Mouse (Mus musculus) kidney, embryonic 16.5 days (tissue): ENCODE measurements around the gene Phox2b. TPM values are rescaled to one million over a fixed set of nuclear protein-coding genes. Genes with fewer than 3 reads are reported as not detected.

ENCODE experiments used
- ATAC-seq: fragments of 200-750 bp; cut with Nextera tagmentation; 2 replicates; pipeline ENCODE4 v1.8.0; 2017; ENCODE audit warnings: moderate TSS enrichment; ENCODE audit not compliant: low FRiP score, low TSS enrichment
- H3K27ac ChIP-seq: fragments of 300-500 bp; sonication (generic); 2 replicates; pipeline ENCODE4 v1.5.1; 2014; ENCODE audit warnings: low read length
- H3K27me3 ChIP-seq: fragments of 300-500 bp; sonication (generic); 2 replicates; pipeline ENCODE4 v1.6.1; 2014; ENCODE audit warnings: low read length, control low read depth, mixed read lengths; ENCODE audit not compliant: insufficient read depth
- H3K36me3 ChIP-seq: fragments of 300-500 bp; sonication (generic); 2 replicates; pipeline ENCODE4 v1.6.1; 2014; ENCODE audit warnings: low read length, control low read depth, mixed read lengths; ENCODE audit not compliant: insufficient read depth
- H3K4me1 ChIP-seq: fragments of 300-500 bp; sonication (generic); 2 replicates; pipeline ENCODE4 v1.6.1; 2014; ENCODE audit warnings: low read length, control low read depth, mixed read lengths; ENCODE audit not compliant: insufficient read depth
- H3K4me2 ChIP-seq: fragments of 300-500 bp; sonication (generic); replicated peaks from 2 replicates; pipeline ENCODE4 v1.6.1; 2014; ENCODE audit warnings: low read depth, low read length
- H3K4me3 ChIP-seq: fragments of 300-500 bp; sonication (generic); 2 replicates; pipeline ENCODE4 v1.5.1; 2014; ENCODE audit warnings: mild to moderate bottlenecking, low read length
- H3K9ac ChIP-seq: fragments of 300-500 bp; sonication (generic); replicated peaks from 2 replicates; pipeline ENCODE4 v1.6.1; 2014; ENCODE audit warnings: low read length
- H3K9me3 ChIP-seq: fragments of 300-500 bp; sonication (generic); 2 replicates; pipeline ENCODE4 v1.6.1; 2016; ENCODE audit warnings: low read length, control low read depth
- WGBS: fragments of 180-500 bp; shearing (Covaris S2); extraction: QIAGEN DNeasy Blood & Tissue Kit; methylation state at CpG from one replicate; pipeline ENCODE4 v1.1.7; 2014; 5-methylcytosine and 5-hydroxymethylcytosine counted together
- microRNA-seq: library from miRNA; unstranded; fragments of <30 nt; microRNA quantifications from one replicate; pipeline ENCODE4, GENCODE M21; 2016
- polyA plus RNA-seq: library from polyadenylated mRNA; unstranded; fragments of >200 nt; fragmentation: Nextera tagmentation; extraction: Ambion mirVana; gene quantifications from 2 replicates; pipeline ENCODE4 v1.2.1, GENCODE M21; 2015

Gene Phox2b
- polyA plus RNA-seq, 1 experiment from 2014 or later: 0.64 TPM

- no peak overlapping the region for H3K9ac ChIP-seq
- H3K4me3 ChIP-seq: no peak overlapping the region
- no peak overlapping the region for H3K4me2 ChIP-seq
- no peak for ATAC-seq
- no peaks in the 10 kb centered on the region for H3K36me3 ChIP-seq
- H3K9me3 ChIP-seq: no peaks in the 10 kb centered on the region
- peaks cover 7% of the 10 kb centered on the region; the same call in 1 of the 2 replicates for H3K4me1 ChIP-seq
- WGBS: 6% methylated on average over 2 of the region's 2 CpGs
- H3K27me3 ChIP-seq: peaks cover 92% of the 10 kb centered on the region
- H3K27ac ChIP-seq: no peak overlapping the region
Measured at GRCm38 (mm10) chr5:67093991-67094390, 5.1 kb downstream of the Phox2b start.

DNA sequence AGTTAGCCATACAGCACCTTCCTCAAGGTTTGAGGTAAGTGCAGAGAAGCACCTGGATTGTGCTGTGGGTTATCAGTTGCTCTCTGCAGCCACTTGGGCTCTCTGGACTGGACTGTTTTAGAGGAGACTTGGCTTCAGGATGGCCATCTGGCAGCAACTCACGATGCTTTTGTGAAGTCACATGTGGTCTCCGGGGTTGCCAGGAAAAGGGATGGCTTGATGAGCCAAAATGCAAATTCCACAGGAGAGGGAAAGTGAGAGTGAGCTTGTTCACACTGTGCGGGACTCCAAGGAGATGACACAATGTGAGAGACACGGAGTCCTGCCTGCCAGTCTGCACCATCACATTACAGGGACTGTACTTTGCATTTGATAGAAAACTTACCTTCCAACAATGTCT, 7.3 kb downstream of the Phox2b start:
- Histone ChIP-seq H3K36me3 (no peaks in the 10 kb centered on the region), H3K27me3 (peaks cover 82% of the 10 kb centered on the region), H3K9ac (no peak overlapping the region), H3K27ac (no peak overlapping the region), H3K9me3 (no peaks in the 10 kb centered on the region), H3K4me1 (peaks cover 7% of the 10 kb centered on the region; the same call in 1 of the 2 replicates), H3K4me3 (no peak overlapping the region), H3K4me2 (no peak overlapping the region)
- WGBS: 16% methylated on average over 4 of the region's 4 CpGs
- ATAC-seq: no peak

DNA sequence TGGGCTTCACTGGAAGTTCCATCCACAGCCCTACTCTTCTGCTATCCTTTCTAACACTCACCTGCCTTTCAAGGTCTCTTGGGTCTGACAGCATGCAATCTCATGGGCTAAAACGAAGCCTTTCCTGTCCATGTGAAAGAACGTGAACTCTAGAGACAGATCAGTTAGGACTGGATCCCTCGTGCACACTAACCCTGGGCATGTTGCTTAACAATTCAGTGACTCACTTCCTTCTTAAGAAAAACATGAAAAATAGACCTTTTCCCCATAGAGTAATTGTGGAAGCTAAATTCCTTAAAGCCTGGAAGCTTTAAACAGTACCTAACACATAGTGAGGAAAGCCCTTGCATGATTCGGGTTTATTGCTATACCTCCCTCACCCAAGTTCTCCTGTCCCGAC, 8.2 kb downstream of the Phox2b start:
- no peak for ATAC-seq
- Histone ChIP-seq H3K9me3 (no peaks in the 10 kb centered on the region), H3K4me3 (no peak overlapping the region), H3K36me3 (no peaks in the 10 kb centered on the region), H3K9ac (no peak overlapping the region), H3K27me3 (peaks cover 74% of the 10 kb centered on the region), H3K4me2 (no peak overlapping the region), H3K27ac (no peak overlapping the region), H3K4me1 (peaks cover under 1% of the 10 kb centered on the region; the same call in 1 of the 2 replicates)
- WGBS: 65% methylated on average over 5 of the region's 5 CpGs

DNA sequence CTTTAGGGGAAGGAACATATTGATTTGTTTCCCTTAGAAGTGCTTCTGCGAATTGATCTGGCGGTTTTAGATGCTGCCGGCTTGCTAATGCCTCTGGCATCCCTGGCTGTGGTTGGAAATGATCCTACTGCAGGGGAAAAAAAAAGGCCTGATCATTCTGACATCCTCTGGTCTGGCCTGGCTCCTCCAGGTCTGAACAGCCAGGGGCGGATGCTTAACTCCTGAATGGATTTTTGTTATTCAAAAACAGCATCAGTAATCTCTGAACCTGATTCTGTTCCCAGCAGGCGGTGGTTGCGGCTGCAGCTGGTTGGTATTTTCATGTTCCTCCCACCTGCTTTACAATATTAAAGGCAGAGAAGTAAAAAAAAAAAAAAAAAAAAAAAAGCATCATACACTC, 16.0 kb downstream of the Phox2b start:
- no peak for ATAC-seq
- Histone ChIP-seq H3K4me2 (no peak overlapping the region), H3K27me3 (peaks cover 35% of the 10 kb centered on the region), H3K4me1 (no peaks in the 10 kb centered on the region), H3K9me3 (peaks cover 8% of the 10 kb centered on the region), H3K36me3 (no peaks in the 10 kb centered on the region), H3K27ac (no peak overlapping the region), H3K4me3 (no peak overlapping the region), H3K9ac (no peak overlapping the region)
- WGBS: 42% methylated on average over 6 of the region's 6 CpGs

DNA sequence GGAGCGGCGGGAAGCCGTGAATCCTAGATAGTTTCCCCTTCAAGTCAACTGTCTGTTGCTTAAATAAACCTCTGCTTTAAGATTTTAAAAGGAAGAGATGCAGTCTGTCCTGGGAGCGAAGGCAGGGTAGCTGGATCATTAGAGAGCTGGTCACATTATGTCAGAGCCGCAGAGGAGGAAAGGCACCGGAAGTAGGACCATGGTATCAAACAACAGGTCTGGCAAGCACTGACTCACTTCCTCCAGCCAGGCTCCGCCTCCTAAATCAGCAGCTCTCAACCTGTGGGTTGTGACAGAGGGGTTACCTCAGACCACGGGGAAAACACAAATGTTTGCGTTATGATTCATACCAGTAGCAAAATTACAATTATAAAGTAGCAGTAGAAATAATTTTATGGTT, 35.5 kb downstream of the Phox2b start:
- 75% methylated on average over 9 of the region's 9 CpGs for WGBS
- no peaks in the 10 kb centered on the region for H3K4me1 ChIP-seq

GRCm38 (mm10) chr5:67060519-67060918, 38.6 kb downstream of the Phox2b start:
- no peaks in the 10 kb centered on the region for H3K36me3 ChIP-seq
- no peak overlapping the region for H3K4me3 ChIP-seq
- no peak overlapping the region for H3K9ac ChIP-seq
- WGBS: 49% methylated on average over 3 of the region's 4 CpGs
- no peaks in the 10 kb centered on the region for H3K27me3 ChIP-seq
- ATAC-seq: no peak
- H3K4me1 ChIP-seq: no peaks in the 10 kb centered on the region
- H3K27ac ChIP-seq: no peak overlapping the region
- H3K4me2 ChIP-seq: no peak overlapping the region
- H3K9me3 ChIP-seq: 0 out of 2 replicates have a peak, but pooled peaks cover 3% of the 10 kb centered on the region

More for the DNA sequence above, 35.5 kb downstream of the Phox2b start:
- Histone ChIP-seq H3K4me3 (no peak overlapping the region), H3K4me2 (no peak overlapping the region), H3K9ac (no peak overlapping the region), H3K27me3 (no peaks in the 10 kb centered on the region), H3K9me3 (no peaks in the 10 kb centered on the region), H3K36me3 (no peaks in the 10 kb centered on the region), H3K27ac (no peak overlapping the region)
- no peak for ATAC-seq

DNA sequence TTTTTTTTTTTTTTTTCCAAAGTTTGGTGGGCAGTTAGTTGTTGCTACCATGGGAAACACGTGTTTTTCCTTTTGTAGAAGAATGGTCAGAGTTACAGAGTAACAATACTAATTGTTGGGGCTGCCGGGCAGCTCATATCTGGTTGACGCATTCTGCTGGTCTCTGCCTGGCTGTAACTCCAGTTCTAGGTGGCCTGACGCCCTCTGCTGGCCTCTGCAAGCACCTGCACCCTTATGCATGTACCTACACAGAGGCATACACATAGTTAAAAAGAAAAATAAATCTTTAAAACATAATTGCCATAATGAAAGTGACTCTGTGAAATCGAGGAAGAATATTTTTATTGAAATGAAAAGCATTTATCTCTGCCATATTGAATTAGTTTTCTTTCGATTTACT, 41.3 kb downstream of the Phox2b start:
- no peaks in the 10 kb centered on the region for H3K36me3 ChIP-seq
- H3K4me2 ChIP-seq: no peak overlapping the region
- H3K9ac ChIP-seq: no peak overlapping the region
- no peaks in the 10 kb centered on the region for H3K27me3 ChIP-seq
- H3K9me3 ChIP-seq: 0 out of 2 replicates have a peak, but pooled peaks cover 3% of the 10 kb centered on the region
- no peaks in the 10 kb centered on the region for H3K4me1 ChIP-seq
- H3K4me3 ChIP-seq: no peak overlapping the region
- 83% methylated on average over 6 of the region's 6 CpGs for WGBS
- no peak overlapping the region for H3K27ac ChIP-seq
- ATAC-seq: no peak

DNA sequence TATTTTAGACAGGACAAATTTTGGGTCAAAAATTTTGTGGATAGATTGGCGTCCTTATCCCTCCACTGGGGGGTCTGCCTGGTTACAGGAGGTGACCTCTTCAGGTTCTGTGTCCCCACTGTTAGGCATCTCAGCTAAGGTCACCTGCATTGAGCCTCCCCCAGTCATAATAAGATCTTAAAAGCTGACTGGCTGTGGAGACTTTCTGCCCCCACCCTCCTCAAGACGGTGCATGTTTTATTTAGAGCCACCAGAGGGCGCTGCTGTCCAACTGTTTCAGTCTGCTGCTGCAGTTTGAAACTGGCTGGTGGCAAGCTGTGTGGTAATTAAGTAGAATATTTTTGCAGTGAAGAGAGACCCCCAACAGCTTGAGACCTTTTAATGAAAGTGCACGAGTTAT, 51.1 kb downstream of the Phox2b start:
- ATAC-seq: 0 out of 2 replicates have a peak, but pooled peaks have one; percentile 46
- no peak overlapping the region for H3K9ac ChIP-seq

More for the DNA sequence above, 51.1 kb downstream of the Phox2b start:
- Histone ChIP-seq H3K4me3 (no peak overlapping the region), H3K27me3 (no peaks in the 10 kb centered on the region), H3K36me3 (peaks cover 5% of the 10 kb centered on the region), H3K4me1 (no peaks in the 10 kb centered on the region), H3K4me2 (no peak overlapping the region), H3K27ac (no peak overlapping the region), H3K9me3 (no peaks in the 10 kb centered on the region)
- WGBS: 18% methylated on average over 4 of the region's 4 CpGs

Small RNA genes within 50 kb of the gene (microRNA-seq; reads per million reads assigned to microRNA genes)
- not detected for gene Gm23841

Other genes with a start within 250 kb of the Phox2b start
- 113 and 118 TPM in 2 replicates for gene Tmem33, start 161.3 kb upstream of the Phox2b start, polyA plus RNA-seq
- 107 TPM in 2 replicates for gene Slc30a9, start 207.7 kb upstream of the Phox2b start, polyA plus RNA-seq